Mouse (Mus musculus) lung, postnatal 0 days (tissue): ENCODE measurements around the gene Rgs3.

Experiments used
- CTCF ChIP-seq: IDR thresholded peaks from 2 replicates; pipeline ENCODE4 v1.5.1; 2016; ENCODE audit warnings: antibody characterized with exemption, mild to moderate bottlenecking
- EP300 ChIP-seq: IDR thresholded peaks from 2 replicates; pipeline ENCODE4 v1.6.1; 2016; ENCODE audit warnings: antibody characterized with exemption, mild to moderate bottlenecking, control low read depth

GRCm38 (mm10) chr4:62557436-62557835 lies 2.2 kb upstream of the Rgs3 start:
- no peak for TF ChIP-seq EP300
- no peak for TF ChIP-seq CTCF
